Mouse (Mus musculus) kidney, adult 2 months (tissue): Measurements from ENCODE around the gene D930048N14Rik.

Experiments
- CTCF ChIP-seq: fragments of 200-500 bp; conservative IDR thresholded peaks from 2 replicates; pipeline ENCODE4 v1.5.1; 2011; ENCODE audit warnings: low read depth, mild to moderate bottlenecking, control low read depth, low read length, moderate library complexity, mixed read lengths; ENCODE audit not compliant: insufficient read depth, insufficient read length
- POLR2A ChIP-seq: fragments of 200-500 bp; IDR thresholded peaks from one replicate; pipeline ENCODE4 v1.6.1; 2011; ENCODE audit warnings: low read depth, low read length, control low read depth

- TF ChIP-seq POLR2A: no peak
- no peak for TF ChIP-seq CTCF
Observed at GRCm38 (mm10) chr11:51621776-51622175, 29.0 kb upstream of the D930048N14Rik start.
